Mouse (Mus musculus) kidney, postnatal 36 days (tissue): Measurements from ENCODE around the gene Mcm2.

Experiments
- DNase-seq, 2 experiments: peaks; one replicate each; pipeline ENCODE4 v3.0.0; 2021 to 2022; ENCODE audit warnings: mixed read lengths in 2 of 2

Gene Mcm2

GRCm38 (mm10) chr6:88844901-88845565 is 53.5 kb downstream of the Mcm2 start:
- no peak for DNase-seq

- DNase-seq: no peak
Measured at GRCm38 (mm10) chr6:88843781-88844725, 54.5 kb downstream of the Mcm2 start.

GRCm38 (mm10) chr6:88843241-88843640 is 55.3 kb downstream of the Mcm2 start:
- no peak for DNase-seq

GRCm38 (mm10) chr6:88842731-88843151 is 55.8 kb downstream of the Mcm2 start:
- DNase-seq: peak in 1 of 2 experiments; percentile 25

GRCm38 (mm10) chr6:88841781-88842689 is 56.5 kb downstream of the Mcm2 start, which contains the start of gene Abtb1:
Gene Abtb1, minus strand, starts transcription at chr6:88841984.
- DNase-seq: peak; percentile 99 to 100

GRCm38 (mm10) chr6:88841514-88841780 is 57.1 kb downstream of the Mcm2 start:
- no peak for DNase-seq

- DNase-seq: no peak
Measured at GRCm38 (mm10) chr6:88840791-88841513, 57.6 kb downstream of the Mcm2 start.

GRCm38 (mm10) chr6:88840211-88840610 is 58.4 kb downstream of the Mcm2 start:
- no peak for DNase-seq

- no peak for DNase-seq
Measured at GRCm38 (mm10) chr6:88839135-88839970, 59.2 kb downstream of the Mcm2 start.

- no peak for DNase-seq
Measured at GRCm38 (mm10) chr6:88838613-88839012, 60.0 kb downstream of the Mcm2 start.

GRCm38 (mm10) chr6:88837999-88838398 is 60.6 kb downstream of the Mcm2 start:
- DNase-seq: no peak

- no peak for DNase-seq
Measured at GRCm38 (mm10) chr6:88836178-88836819, 62.3 kb downstream of the Mcm2 start.

GRCm38 (mm10) chr6:88835047-88835446 is 63.5 kb downstream of the Mcm2 start:
- no peak for DNase-seq
